Mouse (Mus musculus) limb, embryonic 12.5 days (tissue): ENCODE results near the gene Gm20388. TPM values are rescaled to one million over a fixed set of nuclear protein-coding genes. Genes with fewer than 3 reads are reported as not detected.

Source experiments
- ATAC-seq: fragments of 200-750 bp; cut with Nextera tagmentation; 2 replicates; pipeline ENCODE4 v1.8.0; 2017; ENCODE audit warnings: low read depth, moderate TSS enrichment; ENCODE audit not compliant: insufficient number of reproducible peaks, insufficient read depth, low FRiP score, low TSS enrichment
- H3K27ac ChIP-seq: fragments of 300-500 bp; sonication (generic); 2 replicates; pipeline ENCODE4 v1.5.1; 2016; ENCODE audit warnings: mild to moderate bottlenecking, moderate library complexity
- H3K27me3 ChIP-seq: fragments of 300-500 bp; sonication (generic); 2 replicates; pipeline ENCODE4 v1.6.1; 2016; ENCODE audit warnings: mild to moderate bottlenecking, moderate library complexity
- H3K36me3 ChIP-seq: fragments of 300-500 bp; sonication (generic); 2 replicates; pipeline ENCODE4 v1.6.1; 2016; ENCODE audit warnings: mild to moderate bottlenecking, moderate library complexity
- H3K4me1 ChIP-seq: fragments of 300-500 bp; sonication (generic); replicated peaks from 2 replicates; pipeline ENCODE4 v1.6.1; 2016
- H3K4me2 ChIP-seq: fragments of 300-500 bp; sonication (generic); 2 replicates; pipeline ENCODE4 v1.6.1; 2016; ENCODE audit warnings: mild to moderate bottlenecking, moderate library complexity
- H3K4me3 ChIP-seq: fragments of 300-500 bp; sonication (generic); replicated peaks from 2 replicates; pipeline ENCODE4 v1.5.1; 2016; ENCODE audit warnings: mild to moderate bottlenecking
- H3K9ac ChIP-seq: fragments of 300-500 bp; sonication (generic); replicated peaks from 2 replicates; pipeline ENCODE4 v1.6.1; 2016; ENCODE audit warnings: mild to moderate bottlenecking, moderate library complexity
- H3K9me3 ChIP-seq: fragments of 300-500 bp; sonication (generic); 2 replicates; pipeline ENCODE4 v1.6.1; 2016; ENCODE audit warnings: mild to moderate bottlenecking, moderate library complexity
- WGBS: fragments of 180-500 bp; shearing (Covaris S2); methylation state at CpG from one replicate; pipeline ENCODE4 v1.1.7; 2016; 5-methylcytosine and 5-hydroxymethylcytosine counted together
- polyA plus RNA-seq: library from polyadenylated mRNA; unstranded; fragments of >200 nt; fragmentation: Nextera tagmentation; extraction: Ambion mirVana; gene quantifications from 2 replicates; pipeline ENCODE4 v1.2.1, GENCODE M21; 2016

Gene Gm20388
- polyA plus RNA-seq, 1 experiment from 2014 or later: not detected

- peaks cover 73% of the 10 kb centered on the region for H3K27me3 ChIP-seq
- no peaks in the 10 kb centered on the region for H3K36me3 ChIP-seq
- no peak overlapping the region for H3K4me3 ChIP-seq
- H3K9ac ChIP-seq: no peak overlapping the region; the same call in 1 of the 2 replicates
- ATAC-seq: no peak
- 14% methylated on average over 19 of the region's 19 CpGs for WGBS
- H3K4me1 ChIP-seq: peaks cover 48% of the 10 kb centered on the region
- H3K4me2 ChIP-seq: no peak overlapping the region
- H3K27ac ChIP-seq: no peak overlapping the region
- H3K9me3 ChIP-seq: no peaks in the 10 kb centered on the region
Measured at GRCm38 (mm10) chr8:122742471-122742870, 2831.8 kb downstream of the Gm20388 start.

GRCm38 (mm10) chr8:122745022-122745749 lies 2834.5 kb downstream of the Gm20388 start:
- ATAC-seq: no peak
- Histone ChIP-seq H3K9me3 (no peaks in the 10 kb centered on the region), H3K36me3 (no peaks in the 10 kb centered on the region), H3K4me2 (peak overlapping the region; percentile 46), H3K27me3 (peaks cover 88% of the 10 kb centered on the region), H3K4me3 (no peak overlapping the region), H3K4me1 (peaks cover 41% of the 10 kb centered on the region), H3K9ac (no peak overlapping the region; the same call in 1 of the 2 replicates), H3K27ac (peak overlapping the region; percentile 78)
- WGBS: 16% methylated on average over 17 of the region's 17 CpGs

- no peaks in the 10 kb centered on the region for H3K36me3 ChIP-seq
- H3K4me1 ChIP-seq: peaks cover 41% of the 10 kb centered on the region
- H3K27ac ChIP-seq: peak overlapping the region; percentile 78
- no peak overlapping the region; the same call in 1 of the 2 replicates for H3K9ac ChIP-seq
- H3K4me2 ChIP-seq: peak overlapping the region; percentile 46
- WGBS: 5% methylated on average over 16 of the region's 16 CpGs
- H3K9me3 ChIP-seq: no peaks in the 10 kb centered on the region
- peak; percentile 45; the same call in 1 of the 2 replicates for ATAC-seq
- peaks cover 83% of the 10 kb centered on the region for H3K27me3 ChIP-seq
- H3K4me3 ChIP-seq: 0 out of 2 replicates have a peak overlapping the region, but pooled peaks have one; percentile 5
Measured at GRCm38 (mm10) chr8:122745750-122746275, 2835.2 kb downstream of the Gm20388 start.

- H3K9ac ChIP-seq: no peak overlapping the region; the same call in 1 of the 2 replicates
- peak overlapping the region; percentile 78 for H3K27ac ChIP-seq
- no peak overlapping the region for H3K4me3 ChIP-seq
- no peaks in the 10 kb centered on the region for H3K36me3 ChIP-seq
- WGBS: 36% methylated on average over 7 of the region's 7 CpGs
- peaks cover 41% of the 10 kb centered on the region for H3K4me1 ChIP-seq
- peaks cover 83% of the 10 kb centered on the region for H3K27me3 ChIP-seq
- no peaks in the 10 kb centered on the region for H3K9me3 ChIP-seq
- peak overlapping the region; percentile 46 for H3K4me2 ChIP-seq
- no peak for ATAC-seq
Measured at GRCm38 (mm10) chr8:122746439-122746838, 2835.8 kb downstream of the Gm20388 start.

- no peaks in the 10 kb centered on the region for H3K9me3 ChIP-seq
- peaks cover 33% of the 10 kb centered on the region for H3K4me1 ChIP-seq
- no peak overlapping the region for H3K4me3 ChIP-seq
- H3K9ac ChIP-seq: no peak overlapping the region
- no peak overlapping the region for H3K27ac ChIP-seq
- 94% methylated on average over 1 of the region's 1 CpGs for WGBS
- ATAC-seq: no peak
- H3K27me3 ChIP-seq: peaks cover 78% of the 10 kb centered on the region
- no peak overlapping the region for H3K4me2 ChIP-seq
- H3K36me3 ChIP-seq: no peaks in the 10 kb centered on the region
Measured at GRCm38 (mm10) chr8:122747825-122748224, 2837.2 kb downstream of the Gm20388 start.

GRCm38 (mm10) chr8:122749333-122749958 lies 2838.8 kb downstream of the Gm20388 start:
- WGBS: 58% methylated on average over 6 of the region's 6 CpGs
- Histone ChIP-seq H3K4me2 (no peak overlapping the region), H3K36me3 (no peaks in the 10 kb centered on the region), H3K27ac (no peak overlapping the region), H3K4me3 (no peak overlapping the region), H3K27me3 (peaks cover 70% of the 10 kb centered on the region), H3K9ac (no peak overlapping the region), H3K9me3 (no peaks in the 10 kb centered on the region), H3K4me1 (peaks cover 31% of the 10 kb centered on the region)
- no peak for ATAC-seq

GRCm38 (mm10) chr8:122751342-122751741 lies 2840.7 kb downstream of the Gm20388 start:
- WGBS: 81% methylated on average over 5 of the region's 5 CpGs
- no peak for ATAC-seq
- peaks cover 52% of the 10 kb centered on the region for H3K27me3 ChIP-seq
- no peak overlapping the region for H3K27ac ChIP-seq
- no peaks in the 10 kb centered on the region for H3K9me3 ChIP-seq
- no peak overlapping the region for H3K4me2 ChIP-seq
- no peaks in the 10 kb centered on the region for H3K36me3 ChIP-seq
- H3K4me1 ChIP-seq: peaks cover 13% of the 10 kb centered on the region
- no peak overlapping the region for H3K9ac ChIP-seq
- H3K4me3 ChIP-seq: no peak overlapping the region

GRCm38 (mm10) chr8:122752111-122752721 lies 2841.6 kb downstream of the Gm20388 start:
- Histone ChIP-seq H3K4me3 (no peak overlapping the region), H3K9ac (no peak overlapping the region), H3K27me3 (peaks cover 47% of the 10 kb centered on the region), H3K36me3 (no peaks in the 10 kb centered on the region), H3K27ac (no peak overlapping the region), H3K4me1 (peaks cover 7% of the 10 kb centered on the region; the same call in 1 of the 2 replicates), H3K4me2 (no peak overlapping the region), H3K9me3 (no peaks in the 10 kb centered on the region)
- no peak for ATAC-seq
- 85% methylated on average over 29 of the region's 29 CpGs for WGBS

- H3K9ac ChIP-seq: no peak overlapping the region
- peaks cover 21% of the 10 kb centered on the region; the same call in 1 of the 2 replicates for H3K27me3 ChIP-seq
- no peak overlapping the region for H3K4me3 ChIP-seq
- no peaks in the 10 kb centered on the region for H3K36me3 ChIP-seq
- no peak overlapping the region for H3K27ac ChIP-seq
- H3K9me3 ChIP-seq: no peaks in the 10 kb centered on the region
- no peaks in the 10 kb centered on the region for H3K4me1 ChIP-seq
- no peak overlapping the region for H3K4me2 ChIP-seq
- no peak for ATAC-seq
Measured at GRCm38 (mm10) chr8:122758597-122758996, 2848.0 kb downstream of the Gm20388 start.

GRCm38 (mm10) chr8:122760116-122760515 lies 2849.5 kb downstream of the Gm20388 start:
- ATAC-seq: no peak
- no peaks in the 10 kb centered on the region for H3K4me1 ChIP-seq
- H3K4me2 ChIP-seq: no peak overlapping the region
- H3K9me3 ChIP-seq: no peaks in the 10 kb centered on the region
- H3K4me3 ChIP-seq: no peak overlapping the region
- peaks cover 13% of the 10 kb centered on the region; the same call in 1 of the 2 replicates for H3K27me3 ChIP-seq
- WGBS: 83% methylated on average over 7 of the region's 7 CpGs
- no peak overlapping the region for H3K9ac ChIP-seq
- H3K36me3 ChIP-seq: no peaks in the 10 kb centered on the region
- H3K27ac ChIP-seq: no peak overlapping the region

- Histone ChIP-seq H3K27ac (no peak overlapping the region), H3K36me3 (no peaks in the 10 kb centered on the region), H3K4me3 (no peak overlapping the region), H3K4me1 (no peaks in the 10 kb centered on the region), H3K27me3 (peaks cover 13% of the 10 kb centered on the region; the same call in 1 of the 2 replicates), H3K9me3 (no peaks in the 10 kb centered on the region), H3K9ac (no peak overlapping the region), H3K4me2 (no peak overlapping the region)
- 64% methylated on average over 6 of the region's 6 CpGs for WGBS
- ATAC-seq: no peak
Measured at GRCm38 (mm10) chr8:122761109-122761508, 2850.5 kb downstream of the Gm20388 start.
